Mouse (Mus musculus) testis, adult 2 months (tissue): ENCODE measurements around the gene 4933405L10Rik.

ENCODE experiments used
- CTCF ChIP-seq: fragments of 200-500 bp; IDR thresholded peaks from 2 replicates; pipeline ENCODE4 v1.5.1; 2012; ENCODE audit warnings: low read depth, mild to moderate bottlenecking, inconsistent platforms, low read length, moderate library complexity; ENCODE audit not compliant: control insufficient read depth, insufficient read depth, insufficient replicate concordance
- POLR2A ChIP-seq: fragments of 200-500 bp; IDR thresholded peaks from 2 replicates; pipeline ENCODE4 v1.6.1; 2012; ENCODE audit warnings: low read depth, mild to moderate bottlenecking, inconsistent platforms, low read length, moderate library complexity; ENCODE audit not compliant: control insufficient read depth

GRCm38 (mm10) chr8:105695080-105695780 lies 12.2 kb upstream of the 4933405L10Rik start:
- TF ChIP-seq POLR2A (no peak), CTCF (no peak)
